Mouse (Mus musculus) spleen, postnatal 4 days (tissue): ENCODE results near the gene Bpifa6.

Source experiments
- DNase-seq, 2 experiments: peaks; one replicate each; pipeline ENCODE4 v3.0.0; 2022; ENCODE audit warnings: low spot score in 2 of 2

The Bpifa6 gene

GRCm38 (mm10) chr2:154038932-154039331 is 64.2 kb downstream of the Bpifa6 start:
- DNase-seq, result no peak

GRCm38 (mm10) chr2:154044743-154045142 is 70.0 kb downstream of the Bpifa6 start:
- DNase-seq, result no peak
